Mouse (Mus musculus) lung, postnatal 0 days (tissue): ENCODE measurements at regions not wholly inside any gene's neighbourhood (a gene's known extent, or its start where the extent isn't known, plus 50 kb on each side); places are given as distances from the start of the nearest gene placed in this dataset.

Experiments
- ATAC-seq: fragments of 200-750 bp; cut with Nextera tagmentation; 2 replicates; pipeline ENCODE4 v1.8.0; 2017; ENCODE audit warnings: moderate library complexity
- DNase-seq: peaks from one replicate; pipeline ENCODE4 v3.0.0-alpha.2; 2016; ENCODE audit warnings: low spot score
- H3K27ac ChIP-seq: fragments of 300-500 bp; sonication (generic); 2 replicates; pipeline ENCODE4 v1.5.1; 2014; ENCODE audit warnings: antibody characterized with exemption, mild to moderate bottlenecking, low read length, mixed read lengths
- H3K27me3 ChIP-seq: fragments of 300-500 bp; sonication (generic); replicated peaks from 2 replicates; pipeline ENCODE4 v1.6.1; 2014; ENCODE audit warnings: low read length, mixed read lengths; ENCODE audit not compliant: insufficient read depth
- H3K36me3 ChIP-seq: fragments of 300-500 bp; sonication (generic); 2 replicates; pipeline ENCODE4 v1.6.1; 2014; ENCODE audit warnings: low read length, mixed read lengths; ENCODE audit not compliant: insufficient read depth
- H3K4me1 ChIP-seq: fragments of 300-500 bp; sonication (generic); 2 replicates; pipeline ENCODE4 v1.6.1; 2014; ENCODE audit warnings: antibody characterized with exemption, low read depth, low read length, mixed read lengths; ENCODE audit not compliant: insufficient read depth
- H3K4me2 ChIP-seq: fragments of 300-500 bp; sonication (generic); replicated peaks from 2 replicates; pipeline ENCODE4 v1.6.1; 2014; ENCODE audit warnings: low read depth, mild to moderate bottlenecking, low read length, moderate library complexity, mixed read lengths
- H3K4me3 ChIP-seq: fragments of 300-500 bp; sonication (generic); 2 replicates; pipeline ENCODE4 v1.5.1; 2014; ENCODE audit warnings: low read depth, low read length
- H3K9ac ChIP-seq: fragments of 300-500 bp; sonication (generic); replicated peaks from 2 replicates; pipeline ENCODE4 v1.6.1; 2014; ENCODE audit warnings: low read depth, mild to moderate bottlenecking
- H3K9me3 ChIP-seq: fragments of 300-500 bp; sonication (generic); 2 replicates; pipeline ENCODE4 v1.6.1; 2016; ENCODE audit warnings: low read length, mixed read lengths
- CTCF ChIP-seq: IDR thresholded peaks from 2 replicates; pipeline ENCODE4 v1.5.1; 2016; ENCODE audit warnings: antibody characterized with exemption, mild to moderate bottlenecking
- EP300 ChIP-seq: IDR thresholded peaks from 2 replicates; pipeline ENCODE4 v1.6.1; 2016; ENCODE audit warnings: antibody characterized with exemption, mild to moderate bottlenecking, control low read depth
- WGBS: fragments of 180-500 bp; shearing (Covaris S2); extraction: QIAGEN DNeasy Blood & Tissue Kit; methylation state at CpG from one replicate; pipeline ENCODE4 v1.1.7; 2014; 5-methylcytosine and 5-hydroxymethylcytosine counted together

DNA sequence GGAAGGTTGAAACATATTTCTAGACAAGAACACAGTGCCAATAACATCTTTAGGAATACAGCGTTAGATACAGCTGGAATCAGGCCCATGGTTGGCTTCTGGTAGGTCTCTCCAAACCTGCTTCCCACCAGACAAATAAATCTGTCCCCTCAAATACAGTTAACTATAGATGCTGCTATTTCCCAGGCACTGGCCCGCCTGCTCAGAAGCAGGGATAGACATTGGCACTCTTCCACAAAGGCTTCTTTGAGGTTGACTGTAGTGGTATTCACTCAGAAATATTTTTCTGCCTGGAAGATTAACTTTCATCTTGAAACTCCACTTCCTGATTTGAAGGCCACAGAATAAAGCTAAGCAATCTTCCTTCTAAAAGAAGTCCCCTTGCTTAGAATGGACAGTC is 396.6 kb downstream of the AW209491 start:
- 60% methylated on average over 2 of the region's 2 CpGs for WGBS
- no peak for ATAC-seq
- H3K9ac ChIP-seq, result no peak overlapping the region

GRCm38 (mm10) chr13:15052667-15053375 is 410.2 kb upstream of the Gli3 start:
- TF ChIP-seq EP300 (no peak), CTCF (no peak)
- Histone ChIP-seq H3K4me2 (no peak overlapping the region), H3K4me3 (no peak overlapping the region), H3K27me3 (no peaks in the 10 kb centered on the region), H3K9ac (no peak overlapping the region), H3K27ac (no peak overlapping the region), H3K36me3 (no peaks in the 10 kb centered on the region), H3K4me1 (no peaks in the 10 kb centered on the region), H3K9me3 (no peaks in the 10 kb centered on the region)
- no peak for DNase-seq
- ATAC-seq, result no peak
- 36% methylated on average over 4 of the region's 4 CpGs for WGBS

More for the DNA sequence above, 396.6 kb downstream of the AW209491 start:
- TF ChIP-seq EP300 (no peak), CTCF (no peak)
- Histone ChIP-seq H3K36me3 (no peaks in the 10 kb centered on the region), H3K4me3 (no peak overlapping the region), H3K27ac (no peak overlapping the region), H3K4me1 (no peaks in the 10 kb centered on the region), H3K9me3 (no peaks in the 10 kb centered on the region), H3K27me3 (no peaks in the 10 kb centered on the region), H3K4me2 (no peak overlapping the region)
- no peak for DNase-seq

DNA sequence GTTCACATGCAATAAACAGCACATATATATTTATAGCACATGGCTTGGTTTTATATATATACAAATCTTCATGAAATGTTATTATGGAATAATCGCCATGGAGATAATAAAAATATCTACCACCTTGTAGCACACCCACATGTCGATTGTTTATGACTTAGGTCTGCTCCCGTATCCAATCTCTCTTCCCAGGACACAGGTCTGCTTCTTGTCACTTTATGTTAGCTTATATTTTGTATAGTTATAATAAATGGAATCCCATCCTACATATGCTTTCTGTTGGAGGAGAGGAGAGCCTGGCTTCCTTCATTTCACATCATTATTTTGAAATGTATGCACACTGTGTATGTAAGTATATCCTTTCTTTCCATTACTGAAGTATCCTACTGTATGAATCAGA is 408.3 kb upstream of the Gli3 start:
- Histone ChIP-seq H3K4me2 (no peak overlapping the region), H3K9me3 (no peaks in the 10 kb centered on the region), H3K27me3 (no peaks in the 10 kb centered on the region), H3K9ac (no peak overlapping the region), H3K4me3 (no peak overlapping the region), H3K36me3 (no peaks in the 10 kb centered on the region), H3K4me1 (no peaks in the 10 kb centered on the region), H3K27ac (no peak overlapping the region)
- ATAC-seq (no peak), DNase-seq (no peak)
- TF ChIP-seq EP300, result no peak
- TF ChIP-seq CTCF, result no peak
- 80% methylated on average over 3 of the region's 3 CpGs for WGBS

GRCm38 (mm10) chr13:15078635-15079094 is 384.4 kb upstream of the Gli3 start:
- DNase-seq (peak; percentile 34), ATAC-seq (peak; percentile 72)
- no peak overlapping the region for H3K27ac ChIP-seq
- H3K27me3 ChIP-seq, result no peaks in the 10 kb centered on the region
- TF ChIP-seq EP300 (no peak), CTCF (no peak)
- peaks cover 7% of the 10 kb centered on the region; the same call in 1 of the 2 replicates for H3K4me1 ChIP-seq
- H3K9me3 ChIP-seq, result no peaks in the 10 kb centered on the region
- no peaks in the 10 kb centered on the region for H3K36me3 ChIP-seq
- WGBS, result 31% methylated on average over 2 of the region's 2 CpGs
- H3K4me2 ChIP-seq, result no peak overlapping the region
- no peak overlapping the region for H3K4me3 ChIP-seq
- no peak overlapping the region for H3K9ac ChIP-seq

GRCm38 (mm10) chr13:15079148-15079547 is 383.9 kb upstream of the Gli3 start:
- H3K9ac ChIP-seq, result no peak overlapping the region
- H3K27ac ChIP-seq, result no peak overlapping the region
- peaks cover 7% of the 10 kb centered on the region; the same call in 1 of the 2 replicates for H3K4me1 ChIP-seq
- H3K4me2 ChIP-seq, result no peak overlapping the region
- H3K36me3 ChIP-seq, result no peaks in the 10 kb centered on the region
- ATAC-seq (no peak), DNase-seq (no peak)
- no peak for TF ChIP-seq CTCF
- TF ChIP-seq EP300, result no peak
- no peak overlapping the region for H3K4me3 ChIP-seq
- H3K27me3 ChIP-seq, result no peaks in the 10 kb centered on the region
- no peaks in the 10 kb centered on the region for H3K9me3 ChIP-seq

DNA sequence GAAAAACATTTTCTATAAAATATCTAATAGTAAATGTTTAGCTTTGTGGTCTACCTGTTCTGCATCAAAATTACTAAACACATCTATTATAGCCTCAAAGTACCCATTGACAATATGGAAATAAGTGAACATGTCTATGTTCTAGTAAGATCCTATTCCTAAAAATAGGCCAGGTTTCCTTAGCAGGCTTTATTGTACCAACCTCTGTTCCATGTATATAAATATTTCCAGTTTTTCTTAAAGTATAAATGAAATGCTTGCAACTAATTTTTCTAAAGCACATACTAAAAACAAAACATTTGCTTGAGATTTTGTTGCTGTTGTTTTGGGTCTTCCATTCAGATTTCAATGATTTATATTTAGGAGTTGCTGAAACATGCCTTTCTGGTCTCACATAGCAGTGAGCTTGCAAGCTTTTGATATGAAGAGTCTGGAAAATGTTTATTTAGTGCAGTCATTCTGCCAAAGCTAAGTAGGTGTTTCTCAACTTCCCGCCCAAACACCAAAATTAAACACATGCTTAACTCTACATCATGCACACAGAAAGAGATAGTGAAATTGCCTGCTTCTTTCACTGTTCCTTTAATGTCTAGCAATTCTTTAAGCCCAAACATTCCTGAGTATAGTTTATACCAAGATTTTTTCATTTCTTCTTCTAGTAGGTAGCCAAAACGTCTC is 380.6 kb upstream of the Gli3 start:
- WGBS, result 28% methylated on average over 2 of the region's 2 CpGs
- no peak for TF ChIP-seq CTCF
- TF ChIP-seq EP300, result peak; percentile 24; the same call in 1 of the 2 replicates
- H3K9me3 ChIP-seq, result no peaks in the 10 kb centered on the region
- H3K4me1 ChIP-seq, result peaks cover 7% of the 10 kb centered on the region; the same call in 1 of the 2 replicates
- ATAC-seq (peak; percentile 66), DNase-seq (peak; percentile 72)
- no peak overlapping the region for H3K9ac ChIP-seq
- H3K4me2 ChIP-seq, result no peak overlapping the region
- H3K36me3 ChIP-seq, result no peaks in the 10 kb centered on the region
- H3K27ac ChIP-seq, result no peak overlapping the region
- H3K27me3 ChIP-seq, result no peaks in the 10 kb centered on the region
- no peak overlapping the region for H3K4me3 ChIP-seq
